Mouse (Mus musculus) stomach, postnatal 0 days (tissue): ENCODE data around the gene Dlgap1.
"Not testable (repeated sequence)": the region's sequence is repeated elsewhere in the genome, so short reads cannot be mapped to it uniquely, and the experiment has no call there.

Source experiments
- CTCF ChIP-seq: IDR thresholded peaks from 2 replicates; pipeline ENCODE4 v1.5.1; 2016; ENCODE audit warnings: antibody characterized with exemption, low read depth, mild to moderate bottlenecking, moderate library complexity
- EP300 ChIP-seq: optimal IDR thresholded peaks from 2 replicates; pipeline ENCODE3; 2016; ENCODE audit warnings: antibody characterized with exemption

GRCm38 (mm10) chr17:70587975-70588630, 619.2 kb downstream of the Dlgap1 start:
- TF ChIP-seq EP300, CTCF: not testable (repeated sequence)
